Mouse (Mus musculus) liver, embryonic 14.5 days (tissue): ENCODE measurements around the gene Olfr1033. TPM values are rescaled to one million over a fixed set of nuclear protein-coding genes. Genes with fewer than 3 reads are reported as not detected.

Experiments used
- ATAC-seq: fragments of 200-750 bp; cut with Nextera tagmentation; 2 replicates; pipeline ENCODE4 v1.8.0; 2017; ENCODE audit warnings: moderate number of reproducible peaks, mild to moderate bottlenecking, moderate library complexity; ENCODE audit not compliant: insufficient read depth
- DNase-seq, 3 experiments: peaks; one replicate each; pipeline ENCODE4 v3.0.0-alpha.2; 2012 to 2013; ENCODE audit warnings: low read depth in 3 of 3, low spot score in 3 of 3
- H3K27ac ChIP-seq: fragments of 300-500 bp; sonication (generic); 2 replicates; pipeline ENCODE4 v1.5.1; 2014; ENCODE audit warnings: moderate library complexity, mild to moderate bottlenecking, control low read depth, inconsistent platforms
- H3K27me3 ChIP-seq: fragments of 300-500 bp; sonication (generic); 2 replicates; pipeline ENCODE4 v1.6.1; 2014; ENCODE audit warnings: mild to moderate bottlenecking, low read length, moderate library complexity; ENCODE audit not compliant: control insufficient read depth, insufficient read depth
- H3K36me3 ChIP-seq: fragments of 300-500 bp; sonication (generic); replicated peaks from 2 replicates; pipeline ENCODE4 v1.6.1; 2014; ENCODE audit warnings: low read depth; ENCODE audit not compliant: control insufficient read depth, insufficient read depth
- H3K4me1 ChIP-seq, 2 experiments: fragments of 200-500 bp in 1 of 2; fragments of 300-500 bp in 1 of 2; sonication (generic) in 1 of 2; replicated peaks; 2 replicates each; pipeline ENCODE4 v1.6.1; 2012 to 2014; ENCODE audit warnings: antibody characterized with exemption in 1 of 2, inconsistent platforms in 1 of 2, low read length in 1 of 2; ENCODE audit not compliant: control insufficient read depth in 2 of 2, insufficient read depth in 2 of 2
- H3K4me2 ChIP-seq: fragments of 300-500 bp; sonication (generic); 2 replicates; pipeline ENCODE4 v1.6.1; 2014; ENCODE audit warnings: low read depth, mild to moderate bottlenecking, control low read depth, moderate library complexity
- H3K4me3 ChIP-seq, 2 experiments: fragments of 200-500 bp in 1 of 2; fragments of 300-500 bp in 1 of 2; sonication (generic) in 1 of 2; 2 replicates each; pipeline ENCODE4 v1.5.1; 2012 to 2014; ENCODE audit warnings: low read depth in 2 of 2, low read length in 2 of 2, mild to moderate bottlenecking in 2 of 2, control low read depth in 1 of 2, inconsistent platforms in 1 of 2, moderate library complexity in 1 of 2; ENCODE audit not compliant: insufficient read depth in 1 of 2
- H3K9ac ChIP-seq: fragments of 300-500 bp; sonication (generic); replicated peaks from 2 replicates; pipeline ENCODE4 v1.6.1; 2014; ENCODE audit warnings: mild to moderate bottlenecking, control low read depth, moderate library complexity
- H3K9me3 ChIP-seq: fragments of 300-500 bp; sonication (generic); 2 replicates; pipeline ENCODE4 v1.6.1; 2016; ENCODE audit warnings: low read length, mixed read lengths; ENCODE audit not compliant: control insufficient read depth
- CTCF ChIP-seq: IDR thresholded peaks from 2 replicates; pipeline ENCODE4 v1.5.1; 2016; ENCODE audit warnings: antibody characterized with exemption, low read depth, control low read depth
- EP300 ChIP-seq: IDR thresholded peaks from 2 replicates; pipeline ENCODE4 v1.6.1; 2016; ENCODE audit warnings: antibody characterized with exemption, low read depth
- WGBS: fragments of 180-500 bp; shearing (Covaris S2); extraction: QIAGEN DNeasy Blood & Tissue Kit; methylation state at CpG from one replicate; pipeline ENCODE4 v1.1.7; 2014; ENCODE audit not compliant: insufficient replicate concordance; 5-methylcytosine and 5-hydroxymethylcytosine counted together
- polyA plus RNA-seq, 2 experiments: library from polyadenylated mRNA; depleted of rRNA in 1 of 2; stranded (reverse) in 1 of 2; unstranded in 1 of 2; fragments of >200 nt; fragmentation: Nextera tagmentation in 1 of 2; extraction: Ambion mirVana in 1 of 2; gene quantifications; 2 replicates each; pipeline versions ENCODE4 v1.2.1 to v1.2.3; 2012 to 2014

Gene Olfr1033
- polyA plus RNA-seq, 2 experiments: 0.27 to 0.61 TPM

DNA sequence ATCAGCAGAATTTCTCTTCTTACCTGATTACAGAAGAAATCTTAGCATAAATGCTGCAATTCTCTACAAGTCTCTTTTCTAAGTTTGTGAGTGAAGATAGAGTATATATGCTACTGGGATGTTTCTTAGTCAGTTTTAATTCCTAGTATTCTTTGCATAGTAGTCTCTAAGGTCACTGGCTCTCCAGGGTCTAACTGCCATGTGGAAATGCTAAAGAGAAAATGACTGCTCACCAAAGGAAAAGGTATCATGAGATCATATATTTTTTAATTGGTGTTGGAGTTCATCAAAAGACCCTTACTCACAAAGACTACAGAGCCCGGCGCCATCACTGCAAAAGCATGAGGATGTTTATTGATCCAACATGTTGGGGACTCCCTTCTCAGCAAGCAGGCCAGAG lies 66.9 kb downstream of the Olfr1033 start, which contains the start of gene Olfr1037:
TSS of gene Olfr1037 (minus strand) at position 101 of the 400 bp plus-strand sequence.
- Histone ChIP-seq H3K27me3 (no peaks in the 10 kb centered on the region), H3K36me3 (no peaks in the 10 kb centered on the region), H3K9me3 (no peaks in the 10 kb centered on the region), H3K4me1 (no peaks in the 10 kb centered on the region), H3K9ac (no peak within 1 kb of the TSS), H3K4me3 (no peak within 1 kb of the TSS), H3K27ac (no peak within 1 kb of the TSS), H3K4me2 (no peak within 1 kb of the TSS)
- TF ChIP-seq EP300: no peak
- no peak for TF ChIP-seq CTCF
- ATAC-seq (no peak), DNase-seq (no peak)
- 82% methylated on average over 2 of the region's 2 CpGs for WGBS

Other genes starting within 250 kb of the Olfr1033 start
- not detected in 2 replicates for gene Olfr1014, start 247.9 kb upstream of the Olfr1033 start, polyA plus RNA-seq (2012; rRNA removed)
- gene Olfr1014, start 247.9 kb upstream of the Olfr1033 start, polyA plus RNA-seq (2014; fragmentation: Nextera tagmentation; extraction: Ambion mirVana): not detected in 2 replicates
- gene Olfr1015, start 238.6 kb upstream of the Olfr1033 start, polyA plus RNA-seq (2012; rRNA removed): not detected in 2 replicates
- not detected in 2 replicates for gene Olfr1015, start 238.6 kb upstream of the Olfr1033 start, polyA plus RNA-seq (2014; fragmentation: Nextera tagmentation; extraction: Ambion mirVana)
- gene Olfr1016, start 218.1 kb upstream of the Olfr1033 start, polyA plus RNA-seq (2012; rRNA removed): not detected in 2 replicates
- gene Olfr1016, start 218.1 kb upstream of the Olfr1033 start, polyA plus RNA-seq (2014; fragmentation: Nextera tagmentation; extraction: Ambion mirVana): not detected in 2 replicates
- not detected in 2 replicates for gene Olfr1018, start 202.2 kb upstream of the Olfr1033 start, polyA plus RNA-seq (2012; rRNA removed)
- gene Olfr1018, start 202.2 kb upstream of the Olfr1033 start, polyA plus RNA-seq (2014; fragmentation: Nextera tagmentation; extraction: Ambion mirVana): not detected in 2 replicates
- gene Olfr1019, start 175.2 kb upstream of the Olfr1033 start, polyA plus RNA-seq (2012; rRNA removed): not detected in 2 replicates
- gene Olfr1019, start 175.2 kb upstream of the Olfr1033 start, polyA plus RNA-seq (2014; fragmentation: Nextera tagmentation; extraction: Ambion mirVana): not detected in 2 replicates
- gene Olfr1020, start 173.6 kb upstream of the Olfr1033 start, polyA plus RNA-seq (2012; rRNA removed): not detected in 2 replicates
- gene Olfr1020, start 173.6 kb upstream of the Olfr1033 start, polyA plus RNA-seq (2014; fragmentation: Nextera tagmentation; extraction: Ambion mirVana): not detected in 2 replicates
- gene Olfr1022, start 152.0 kb upstream of the Olfr1033 start, polyA plus RNA-seq (2012; rRNA removed): not detected in 2 replicates
- not detected in 2 replicates for gene Olfr1022, start 152.0 kb upstream of the Olfr1033 start, polyA plus RNA-seq (2014; fragmentation: Nextera tagmentation; extraction: Ambion mirVana)
- not detected in 2 replicates for gene Olfr1023, start 135.0 kb upstream of the Olfr1033 start, polyA plus RNA-seq (2012; rRNA removed)
- gene Olfr1023, start 135.0 kb upstream of the Olfr1033 start, polyA plus RNA-seq (2014; fragmentation: Nextera tagmentation; extraction: Ambion mirVana): not detected in 2 replicates
- gene Olfr1024, start 115.6 kb upstream of the Olfr1033 start, polyA plus RNA-seq (2012; rRNA removed): not detected in 2 replicates
- not detected in 2 replicates for gene Olfr1024, start 115.6 kb upstream of the Olfr1033 start, polyA plus RNA-seq (2014; fragmentation: Nextera tagmentation; extraction: Ambion mirVana)
- gene Olfr1025-ps1, start 105.4 kb upstream of the Olfr1033 start, polyA plus RNA-seq (2012; rRNA removed): not detected in 2 replicates
- not detected in 2 replicates for gene Olfr1025-ps1, start 105.4 kb upstream of the Olfr1033 start, polyA plus RNA-seq (2014; fragmentation: Nextera tagmentation; extraction: Ambion mirVana)
- not detected in 2 replicates for gene Olfr1026, start 99.1 kb upstream of the Olfr1033 start, polyA plus RNA-seq (2012; rRNA removed)
- not detected in 2 replicates for gene Olfr1026, start 99.1 kb upstream of the Olfr1033 start, polyA plus RNA-seq (2014; fragmentation: Nextera tagmentation; extraction: Ambion mirVana)
- gene Olfr1028, start 70.2 kb upstream of the Olfr1033 start, polyA plus RNA-seq (2012; rRNA removed): not detected in 2 replicates
- gene Olfr1028, start 70.2 kb upstream of the Olfr1033 start, polyA plus RNA-seq (2014; fragmentation: Nextera tagmentation; extraction: Ambion mirVana): not detected in 2 replicates
- not detected in 2 replicates for gene Olfr1029, start 46.7 kb upstream of the Olfr1033 start, polyA plus RNA-seq (2012; rRNA removed)
- gene Olfr1029, start 46.7 kb upstream of the Olfr1033 start, polyA plus RNA-seq (2014; fragmentation: Nextera tagmentation; extraction: Ambion mirVana): not detected in 2 replicates
- not detected in 2 replicates for gene Olfr1030, start 41.4 kb upstream of the Olfr1033 start, polyA plus RNA-seq (2012; rRNA removed)
- gene Olfr1030, start 41.4 kb upstream of the Olfr1033 start, polyA plus RNA-seq (2014; fragmentation: Nextera tagmentation; extraction: Ambion mirVana): not detected in 2 replicates
- gene Olfr1031, start 30.3 kb upstream of the Olfr1033 start, polyA plus RNA-seq (2012; rRNA removed): not detected in 2 replicates
- not detected in 2 replicates for gene Olfr1031, start 30.3 kb upstream of the Olfr1033 start, polyA plus RNA-seq (2014; fragmentation: Nextera tagmentation; extraction: Ambion mirVana)
- not detected in 2 replicates for gene Olfr1032, start 15.1 kb upstream of the Olfr1033 start, polyA plus RNA-seq (2012; rRNA removed)
- not detected in 2 replicates for gene Olfr1032, start 15.1 kb upstream of the Olfr1033 start, polyA plus RNA-seq (2014; fragmentation: Nextera tagmentation; extraction: Ambion mirVana)
- gene Olfr1034, start 25.2 kb downstream of the Olfr1033 start, polyA plus RNA-seq (2012; rRNA removed): 0.06 TPM in 2 replicates
- gene Olfr1034, start 25.2 kb downstream of the Olfr1033 start, polyA plus RNA-seq (2014; fragmentation: Nextera tagmentation; extraction: Ambion mirVana): 0.04 TPM in 1 of 2 replicates, not detected in the other
- gene Olfr1036, start 53.4 kb downstream of the Olfr1033 start, polyA plus RNA-seq (2012; rRNA removed): not detected in 2 replicates
- not detected in 2 replicates for gene Olfr1036, start 53.4 kb downstream of the Olfr1033 start, polyA plus RNA-seq (2014; fragmentation: Nextera tagmentation; extraction: Ambion mirVana)
- not detected in 2 replicates for gene Olfr1037, start 66.8 kb downstream of the Olfr1033 start, polyA plus RNA-seq (2012; rRNA removed)
- gene Olfr1037, start 66.8 kb downstream of the Olfr1033 start, polyA plus RNA-seq (2014; fragmentation: Nextera tagmentation; extraction: Ambion mirVana): not detected in 2 replicates
- gene Olfr1039, start 115.3 kb downstream of the Olfr1033 start, polyA plus RNA-seq (2012; rRNA removed): not detected in 2 replicates
- gene Olfr1039, start 115.3 kb downstream of the Olfr1033 start, polyA plus RNA-seq (2014; fragmentation: Nextera tagmentation; extraction: Ambion mirVana): not detected in 2 replicates
- gene Olfr1040, start 126.1 kb downstream of the Olfr1033 start, polyA plus RNA-seq (2012; rRNA removed): not detected in 2 replicates
- not detected in 2 replicates for gene Olfr1040, start 126.1 kb downstream of the Olfr1033 start, polyA plus RNA-seq (2014; fragmentation: Nextera tagmentation; extraction: Ambion mirVana)
- not detected in 2 replicates for gene Olfr1042, start 141.2 kb downstream of the Olfr1033 start, polyA plus RNA-seq (2012; rRNA removed)
- not detected in 2 replicates for gene Olfr1042, start 141.2 kb downstream of the Olfr1033 start, polyA plus RNA-seq (2014; fragmentation: Nextera tagmentation; extraction: Ambion mirVana)
- not detected in 2 replicates for gene Olfr1043, start 146.9 kb downstream of the Olfr1033 start, polyA plus RNA-seq (2012; rRNA removed)
- gene Olfr1043, start 146.9 kb downstream of the Olfr1033 start, polyA plus RNA-seq (2014; fragmentation: Nextera tagmentation; extraction: Ambion mirVana): not detected in 2 replicates
- gene Olfr1044, start 157.2 kb downstream of the Olfr1033 start, polyA plus RNA-seq (2012; rRNA removed): not detected in 2 replicates
- gene Olfr1044, start 157.2 kb downstream of the Olfr1033 start, polyA plus RNA-seq (2014; fragmentation: Nextera tagmentation; extraction: Ambion mirVana): not detected in 2 replicates
- gene Olfr52, start 165.1 kb downstream of the Olfr1033 start, polyA plus RNA-seq (2012; rRNA removed): not detected in 2 replicates
- gene Olfr52, start 165.1 kb downstream of the Olfr1033 start, polyA plus RNA-seq (2014; fragmentation: Nextera tagmentation; extraction: Ambion mirVana): not detected in 2 replicates
- gene Olfr1045, start 182.4 kb downstream of the Olfr1033 start, polyA plus RNA-seq (2012; rRNA removed): not detected in 2 replicates
- not detected in 2 replicates for gene Olfr1045, start 182.4 kb downstream of the Olfr1033 start, polyA plus RNA-seq (2014; fragmentation: Nextera tagmentation; extraction: Ambion mirVana)
- gene Olfr1046, start 198.7 kb downstream of the Olfr1033 start, polyA plus RNA-seq (2012; rRNA removed): not detected in 2 replicates
- gene Olfr1046, start 198.7 kb downstream of the Olfr1033 start, polyA plus RNA-seq (2014; fragmentation: Nextera tagmentation; extraction: Ambion mirVana): not detected in 2 replicates
- gene Olfr1047, start 210.8 kb downstream of the Olfr1033 start, polyA plus RNA-seq (2012; rRNA removed): not detected in 2 replicates
- gene Olfr1047, start 210.8 kb downstream of the Olfr1033 start, polyA plus RNA-seq (2014; fragmentation: Nextera tagmentation; extraction: Ambion mirVana): not detected in 2 replicates
- not detected in 2 replicates for gene Olfr1048, start 219.7 kb downstream of the Olfr1033 start, polyA plus RNA-seq (2012; rRNA removed)
- not detected in 2 replicates for gene Olfr1048, start 219.7 kb downstream of the Olfr1033 start, polyA plus RNA-seq (2014; fragmentation: Nextera tagmentation; extraction: Ambion mirVana)
- gene Olfr1049, start 237.7 kb downstream of the Olfr1033 start, polyA plus RNA-seq (2012; rRNA removed): not detected in 2 replicates
- not detected in 2 replicates for gene Olfr1049, start 237.7 kb downstream of the Olfr1033 start, polyA plus RNA-seq (2014; fragmentation: Nextera tagmentation; extraction: Ambion mirVana)